In genomic region chr6:144919750-144920149, GRCm38 (mm10) we compare ENCODE assay signal across 13 mouse cellular contexts.
DNase-seq lines count a peak whose midpoint lies in the region; ATAC-seq and TF ChIP-seq lines count a peak whose summit lies in the region.
"Had no signal": no experiment of that assay in that cellular context is flagged by ENCODE, and none has a peak within 500 bp of the region (broad histone marks: within the 10 kb centered on the region; RNA-seq: fewer than 3 reads in every experiment).

No protein-coding gene starts in this region.

- no peak overlapping the region for H3K9ac ChIP-seq in liver, adult 2 months (ENCODE audit: low read depth, low read length)
- H3K9ac ChIP-seq in liver, embryonic 11.5 days (ENCODE audit: low read depth, low read length) = no peak overlapping the region

- H3K27ac ChIP-seq in liver, adult 2 months (replicated peaks; ENCODE audit: insufficient read depth, low read depth, low read length) = no peak overlapping the region
- H3K27ac ChIP-seq in liver, embryonic 11.5 days (ENCODE audit: low read depth, low read length) = no peak overlapping the region
- H3K27ac ChIP-seq: macrophage had no signal

- DNase-seq in liver, adult 2 months (ENCODE audit: extremely low read depth, low read depth, low spot score) = peak; percentile 17
- DNase-seq in liver, embryonic 11.5 days (ENCODE audit: low spot score) = no peak
- peak; percentile 33 for DNase-seq in induced T-regulatory cell, adult 2 months (ENCODE audit: low read depth)
- no peak for DNase-seq in layer of hippocampus, adult 18-20 months (ENCODE audit: low spot score in 2 of 2)
- no peak for DNase-seq in retina, embryonic 14.5 days (ENCODE audit: low spot score)
- DNase-seq: adrenal gland, postnatal 14 days; cerebellum, postnatal 36 days; kidney, adult 18-20 months; right cerebral cortex, postnatal 4 days; thymus, postnatal 36 days had no signal

- no peaks in the 10 kb centered on the region for H3K9me3 ChIP-seq in liver, embryonic 11.5 days (ENCODE audit: control insufficient read depth, low read length)

- TF ChIP-seq CTCF in liver, adult 2 months (IDR thresholded peaks at IDR 0.05; ENCODE audit: low read depth, low read length) = no peak

- no peaks in the 10 kb centered on the region for H3K36me3 ChIP-seq in liver, adult 2 months (ENCODE audit: control insufficient read depth, insufficient read depth, low read length)
- H3K36me3 ChIP-seq in liver, embryonic 11.5 days (ENCODE audit: control insufficient read depth, insufficient read depth, low read length) = no peaks in the 10 kb centered on the region

- H3K4me3 ChIP-seq in liver, adult 2 months (ENCODE audit: insufficient read depth, low read depth, low read length) = no peak overlapping the region
- H3K4me3 ChIP-seq in liver, embryonic 11.5 days (ENCODE audit: low read depth, low read length) = no peak overlapping the region

- no peak overlapping the region for H3K4me2 ChIP-seq in liver, embryonic 11.5 days

- TF ChIP-seq POLR2A in liver, adult 2 months (IDR thresholded peaks at IDR 0.05; ENCODE audit: extremely low read depth, insufficient read depth, low read length) = no peak

- 20% methylated on average over 5 of the region's 5 CpGs for WGBS in liver, adult 2 months
- WGBS in liver, embryonic 11.5 days = 21% methylated on average over 5 of the region's 5 CpGs

- no peaks in the 10 kb centered on the region for H3K79me2 ChIP-seq in liver, adult 2 months (ENCODE audit: control insufficient read depth, insufficient read depth, low read length)

- no peaks in the 10 kb centered on the region for H3K4me1 ChIP-seq in liver, adult 2 months (ENCODE audit: control insufficient read depth, insufficient read depth, low read length)
- no peaks in the 10 kb centered on the region for H3K4me1 ChIP-seq in liver, embryonic 11.5 days (replicated peaks; ENCODE audit: control insufficient read depth, insufficient read depth, low read length)

- no peak; the same call in 1 of the 2 replicates for ATAC-seq in liver, embryonic 11.5 days (replicated peaks; ENCODE audit: low FRiP score)
- peak; percentile 89 for ATAC-seq in CD4-positive, CD25-positive, alpha-beta regulatory T cell, adult 4 months
- ATAC-seq in monocyte, adult 5-6 weeks (replicated peaks; ENCODE audit: insufficient number of reproducible peaks, low FRiP score, low TSS enrichment, poor library complexity, severe bottlenecking) = peak; percentile 38; the same call in 1 of the 2 replicates

- no peaks in the 10 kb centered on the region for H3K27me3 ChIP-seq in liver, adult 2 months (ENCODE audit: control insufficient read depth, insufficient read depth, low read length)
- no peaks in the 10 kb centered on the region for H3K27me3 ChIP-seq in liver, embryonic 11.5 days (replicated peaks; ENCODE audit: control insufficient read depth, insufficient read depth, low read length)

Comparison
In these comparisons a context has a peak if more than half of its experiments do, and no peak if none do; other contexts are left out.
1. DNase-seq: peak in liver, adult 2 months (single experiment) and induced T-regulatory cell, adult 2 months (single experiment); none in liver, embryonic 11.5 days (single experiment), layer of hippocampus, adult 18-20 months (0 of 2) and retina, embryonic 14.5 days (single experiment).